Mouse (Mus musculus) midbrain, embryonic 14.5 days (tissue): ENCODE measurements around the gene Fras1. TPM values are rescaled to one million over a fixed set of nuclear protein-coding genes. Genes with fewer than 3 reads are reported as not detected.
A peak's percentile ranks its signal among the peaks of the same experiment; 100 is the strongest.

Experiments used
- ATAC-seq: fragments of 200-750 bp; cut with Nextera tagmentation; 2 replicates; pipeline ENCODE4 v1.8.0; 2017; ENCODE audit warnings: moderate number of reproducible peaks, moderate library complexity; ENCODE audit not compliant: low FRiP score, low TSS enrichment
- DNase-seq: peaks from one replicate; pipeline ENCODE4 v3.0.0-alpha.2; 2015
- H3K27ac ChIP-seq: fragments of 300-500 bp; sonication (generic); replicated peaks from 2 replicates; pipeline ENCODE4 v1.5.1; 2014; ENCODE audit warnings: mild to moderate bottlenecking, low read depth, low read length, moderate library complexity
- H3K27me3 ChIP-seq: fragments of 300-500 bp; sonication (generic); 2 replicates; pipeline ENCODE4 v1.6.1; 2014; ENCODE audit warnings: low read length, control low read depth, mixed read lengths; ENCODE audit not compliant: control insufficient read depth, insufficient read depth
- H3K36me3 ChIP-seq: fragments of 300-500 bp; sonication (generic); 2 replicates; pipeline ENCODE4 v1.6.1; 2014; ENCODE audit warnings: low read length, control low read depth; ENCODE audit not compliant: control insufficient read depth, insufficient read depth
- H3K4me1 ChIP-seq: fragments of 300-500 bp; sonication (generic); 2 replicates; pipeline ENCODE4 v1.6.1; 2014; ENCODE audit warnings: mild to moderate bottlenecking, antibody characterized with exemption, low read length, control low read depth; ENCODE audit not compliant: control insufficient read depth, insufficient read depth
- H3K4me2 ChIP-seq: fragments of 300-500 bp; sonication (generic); 2 replicates; pipeline ENCODE4 v1.6.1; 2014; ENCODE audit warnings: mild to moderate bottlenecking, low read length, moderate library complexity
- H3K4me3 ChIP-seq: fragments of 300-500 bp; sonication (generic); replicated peaks from 2 replicates; pipeline ENCODE4 v1.5.1; 2014; ENCODE audit warnings: low read depth, low read length
- H3K9ac ChIP-seq: fragments of 300-500 bp; sonication (generic); replicated peaks from 2 replicates; pipeline ENCODE4 v1.6.1; 2014; ENCODE audit warnings: mild to moderate bottlenecking, low read length, moderate library complexity
- H3K9me3 ChIP-seq: fragments of 300-500 bp; sonication (generic); 2 replicates; pipeline ENCODE4 v1.6.1; 2016; ENCODE audit warnings: low read length, control low read depth, mixed read lengths; ENCODE audit not compliant: control insufficient read depth
- WGBS: fragments of 180-500 bp; shearing (Covaris S2); extraction: QIAGEN DNeasy Blood & Tissue Kit; methylation state at CpG from one replicate; pipeline ENCODE4 v1.1.7; 2014; 5-methylcytosine and 5-hydroxymethylcytosine counted together
- polyA plus RNA-seq: library from polyadenylated mRNA; unstranded; fragments of >200 nt; fragmentation: Nextera tagmentation; extraction: Ambion mirVana; gene quantifications from 2 replicates; pipeline ENCODE4 v1.2.1, GENCODE M21; 2014

Fras1 gene
- polyA plus RNA-seq, 1 experiment from 2014 or later = 7.8 TPM

GRCm38 (mm10) chr5:96712089-96712684 lies 338.4 kb downstream of the Fras1 start:
- Histone ChIP-seq H3K9me3 (no peaks in the 10 kb centered on the region), H3K36me3 (no peaks in the 10 kb centered on the region), H3K4me1 (peaks cover 12% of the 10 kb centered on the region), H3K4me2 (no peak overlapping the region), H3K27ac (no peak overlapping the region; the same call in 1 of the 2 replicates), H3K9ac (no peak overlapping the region), H3K4me3 (no peak overlapping the region), H3K27me3 (no peaks in the 10 kb centered on the region)
- ATAC-seq (no peak), DNase-seq (no peak)
- WGBS = 78% methylated on average over 12 of the region's 12 CpGs

GRCm38 (mm10) chr5:96712799-96713198 lies 339.0 kb downstream of the Fras1 start:
- no peaks in the 10 kb centered on the region for H3K27me3 ChIP-seq
- H3K9ac ChIP-seq = no peak overlapping the region
- 0 out of 2 replicates have a peak overlapping the region, but pooled peaks have one; percentile 32 for H3K27ac ChIP-seq
- no peaks in the 10 kb centered on the region for H3K36me3 ChIP-seq
- 74% methylated on average over 4 of the region's 4 CpGs for WGBS
- ATAC-seq (no peak), DNase-seq (no peak)
- no peak overlapping the region for H3K4me3 ChIP-seq
- H3K4me2 ChIP-seq = no peak overlapping the region
- peaks cover 12% of the 10 kb centered on the region for H3K4me1 ChIP-seq
- H3K9me3 ChIP-seq = no peaks in the 10 kb centered on the region

GRCm38 (mm10) chr5:96716273-96717034 lies 342.7 kb downstream of the Fras1 start:
- Histone ChIP-seq H3K4me1 (peaks cover 12% of the 10 kb centered on the region), H3K4me3 (no peak overlapping the region), H3K9me3 (no peaks in the 10 kb centered on the region), H3K27me3 (no peaks in the 10 kb centered on the region), H3K4me2 (peak overlapping the region; percentile 20; the same call in 1 of the 2 replicates), H3K9ac (no peak overlapping the region), H3K27ac (peak overlapping the region; percentile 66), H3K36me3 (no peaks in the 10 kb centered on the region)
- WGBS = 27% methylated on average over 8 of the region's 8 CpGs
- ATAC-seq (peak; percentile 65), DNase-seq (peak; percentile 72)

- no peaks in the 10 kb centered on the region for H3K27me3 ChIP-seq
- WGBS = 91% methylated on average over 4 of the region's 4 CpGs
- no peak overlapping the region for H3K4me2 ChIP-seq
- H3K27ac ChIP-seq = no peak overlapping the region
- no peaks in the 10 kb centered on the region for H3K36me3 ChIP-seq
- H3K9ac ChIP-seq = no peak overlapping the region
- peaks cover 12% of the 10 kb centered on the region for H3K4me1 ChIP-seq
- no peak for DNase-seq
- no peak for ATAC-seq
- H3K4me3 ChIP-seq = no peak overlapping the region
- H3K9me3 ChIP-seq = no peaks in the 10 kb centered on the region
Observed at GRCm38 (mm10) chr5:96717690-96718089, 343.9 kb downstream of the Fras1 start.

- no peak overlapping the region for H3K27ac ChIP-seq
- H3K9ac ChIP-seq = no peak overlapping the region
- no peak overlapping the region for H3K4me3 ChIP-seq
- ATAC-seq (no peak), DNase-seq (no peak)
- H3K36me3 ChIP-seq = no peaks in the 10 kb centered on the region
- H3K4me1 ChIP-seq = peaks cover 12% of the 10 kb centered on the region
- H3K9me3 ChIP-seq = no peaks in the 10 kb centered on the region
- no peaks in the 10 kb centered on the region for H3K27me3 ChIP-seq
- no peak overlapping the region for H3K4me2 ChIP-seq
- 91% methylated on average over 5 of the region's 5 CpGs for WGBS
Observed at GRCm38 (mm10) chr5:96718601-96719000, 344.8 kb downstream of the Fras1 start.

GRCm38 (mm10) chr5:96719221-96719620 lies 345.5 kb downstream of the Fras1 start:
- DNase-seq (no peak), ATAC-seq (no peak)
- Histone ChIP-seq H3K36me3 (no peaks in the 10 kb centered on the region), H3K4me2 (no peak overlapping the region), H3K4me3 (no peak overlapping the region), H3K9ac (no peak overlapping the region), H3K27me3 (no peaks in the 10 kb centered on the region), H3K4me1 (peaks cover 12% of the 10 kb centered on the region), H3K27ac (no peak overlapping the region), H3K9me3 (no peaks in the 10 kb centered on the region)
- WGBS = 94% methylated on average over 5 of the region's 5 CpGs

GRCm38 (mm10) chr5:96722690-96723089 lies 348.9 kb downstream of the Fras1 start:
- Histone ChIP-seq H3K36me3 (no peaks in the 10 kb centered on the region), H3K4me3 (no peak overlapping the region), H3K4me1 (no peaks in the 10 kb centered on the region), H3K9me3 (no peaks in the 10 kb centered on the region), H3K27ac (no peak overlapping the region), H3K9ac (no peak overlapping the region), H3K4me2 (no peak overlapping the region), H3K27me3 (no peaks in the 10 kb centered on the region)
- no peak for ATAC-seq
- 65% methylated on average over 3 of the region's 3 CpGs for WGBS
- DNase-seq = no peak

GRCm38 (mm10) chr5:96739138-96739878 lies 365.6 kb downstream of the Fras1 start:
- ATAC-seq (no peak), DNase-seq (no peak)
- no peak overlapping the region for H3K9ac ChIP-seq
- no peak overlapping the region for H3K27ac ChIP-seq
- H3K36me3 ChIP-seq = no peaks in the 10 kb centered on the region
- H3K9me3 ChIP-seq = no peaks in the 10 kb centered on the region
- no peaks in the 10 kb centered on the region for H3K4me1 ChIP-seq
- no peak overlapping the region for H3K4me3 ChIP-seq
- WGBS = 92% methylated on average over 15 of the region's 15 CpGs
- no peak overlapping the region for H3K4me2 ChIP-seq
- no peaks in the 10 kb centered on the region for H3K27me3 ChIP-seq
